Mouse (Mus musculus): ENCODE results near the gene Rpusd3. TPM values are rescaled to one million over a fixed set of nuclear protein-coding genes. Genes with fewer than 3 reads are reported as not detected.
A peak's percentile ranks its signal among the peaks of the same experiment; 100 is the strongest.

Rpusd3 gene
- polyA plus RNA-seq, 1 experiment from 2014 or later, result 1.5 TPM

- WGBS (ENCODE audit: missing documents), result 60% methylated on average over 2 of the region's 3 CpGs
- no peak overlapping the region for H3K4me3 ChIP-seq (ENCODE audit: inconsistent target)
- H3K79me2 ChIP-seq (ENCODE audit: inconsistent target), result peaks cover 70% of the 10 kb centered on the region
- H3K36me3 ChIP-seq (ENCODE audit: inconsistent target), result peaks cover 94% of the 10 kb centered on the region
- H3K27ac ChIP-seq, result no peak overlapping the region
Observed at GRCm38 (mm10) chr6:113386025-113386424, 33.1 kb downstream of the Rpusd3 start.

GRCm38 (mm10) chr6:113385160-113385714 is 33.9 kb downstream of the Rpusd3 start:
- H3K27ac ChIP-seq, result no peak overlapping the region
- no peak overlapping the region for H3K4me3 ChIP-seq (ENCODE audit: inconsistent target)
- peaks cover 78% of the 10 kb centered on the region for H3K79me2 ChIP-seq (ENCODE audit: inconsistent target)
- WGBS (ENCODE audit: missing documents), result 86% methylated on average over 11 of the region's 11 CpGs
- peaks cover 98% of the 10 kb centered on the region for H3K36me3 ChIP-seq (ENCODE audit: inconsistent target)

- WGBS (ENCODE audit: missing documents), result 98% methylated on average over 8 of the region's 8 CpGs
- peaks cover 86% of the 10 kb centered on the region for H3K79me2 ChIP-seq (ENCODE audit: inconsistent target)
- no peak overlapping the region for H3K4me3 ChIP-seq (ENCODE audit: inconsistent target)
Observed at GRCm38 (mm10) chr6:113384351-113384927, 34.7 kb downstream of the Rpusd3 start.

GRCm38 (mm10) chr6:113380480-113380879 is 38.7 kb downstream of the Rpusd3 start:
- H3K4me3 ChIP-seq (ENCODE audit: inconsistent target), result peak overlapping the region; percentile 98; the same call in 1 of the 2 replicates

More at GRCm38 (mm10) chr6:113384351-113384927, 34.7 kb downstream of the Rpusd3 start:
- H3K36me3 ChIP-seq (ENCODE audit: inconsistent target), result peaks cover 92% of the 10 kb centered on the region
- no peak overlapping the region for H3K27ac ChIP-seq

GRCm38 (mm10) chr6:113379246-113379645 is 39.9 kb downstream of the Rpusd3 start:
- peaks cover 63% of the 10 kb centered on the region for H3K79me2 ChIP-seq (ENCODE audit: inconsistent target)
- H3K4me3 ChIP-seq (ENCODE audit: inconsistent target), result peak overlapping the region; percentile 98
- 1% methylated on average over 6 of the region's 6 CpGs for WGBS (ENCODE audit: missing documents)
- H3K36me3 ChIP-seq (ENCODE audit: inconsistent target), result peaks cover 57% of the 10 kb centered on the region
- H3K27ac ChIP-seq, result peak overlapping the region; percentile 100

More at GRCm38 (mm10) chr6:113380480-113380879, 38.7 kb downstream of the Rpusd3 start:
- WGBS (ENCODE audit: missing documents), result 93% methylated on average over 11 of the region's 11 CpGs
- Histone ChIP-seq H3K36me3 (ENCODE audit: inconsistent target) (peaks cover 57% of the 10 kb centered on the region), H3K27ac (peak overlapping the region; percentile 100), H3K79me2 (ENCODE audit: inconsistent target) (peaks cover 75% of the 10 kb centered on the region)

- H3K36me3 ChIP-seq (ENCODE audit: inconsistent target), result peaks cover 57% of the 10 kb centered on the region
- H3K27ac ChIP-seq, result peak within 1 kb of the TSS; percentile 100
- H3K4me3 ChIP-seq (ENCODE audit: inconsistent target), result peak within 1 kb of the TSS; percentile 98
- H3K79me2 ChIP-seq (ENCODE audit: inconsistent target), result peaks cover 48% of the 10 kb centered on the region
- WGBS (ENCODE audit: missing documents), result 1% methylated on average over 61 of the region's 61 CpGs
Observed at GRCm38 (mm10) chr6:113377496-113378385, 41.4 kb downstream of the Rpusd3 start, which contains the start of the genes Tada3 and Arpc4. Tada3 (minus strand) TSS chr6:113377883. Arpc4 (plus strand) TSS chr6:113378115.

GRCm38 (mm10) chr6:113377172-113377495 is 42.0 kb downstream of the Rpusd3 start:
- peak overlapping the region; percentile 98 for H3K4me3 ChIP-seq (ENCODE audit: inconsistent target)
- H3K27ac ChIP-seq, result peak overlapping the region; percentile 100
- 5% methylated on average over 7 of the region's 7 CpGs for WGBS (ENCODE audit: missing documents)
- H3K79me2 ChIP-seq (ENCODE audit: inconsistent target), result peaks cover 42% of the 10 kb centered on the region
- H3K36me3 ChIP-seq (ENCODE audit: inconsistent target), result peaks cover 58% of the 10 kb centered on the region

GRCm38 (mm10) chr6:113373491-113373890 is 45.6 kb downstream of the Rpusd3 start:
- Histone ChIP-seq H3K79me2 (ENCODE audit: inconsistent target) (peaks cover 6% of the 10 kb centered on the region), H3K36me3 (ENCODE audit: inconsistent target) (peaks cover 72% of the 10 kb centered on the region), H3K27ac (no peak overlapping the region), H3K4me3 (ENCODE audit: inconsistent target) (no peak overlapping the region)
- 94% methylated on average over 4 of the region's 4 CpGs for WGBS (ENCODE audit: missing documents)

- Histone ChIP-seq H3K79me2 (ENCODE audit: inconsistent target) (no peaks in the 10 kb centered on the region), H3K27ac (no peak overlapping the region), H3K36me3 (ENCODE audit: inconsistent target) (peaks cover 83% of the 10 kb centered on the region), H3K4me3 (ENCODE audit: inconsistent target) (no peak overlapping the region)
- 96% methylated on average over 20 of the region's 20 CpGs for WGBS (ENCODE audit: missing documents)
Observed at GRCm38 (mm10) chr6:113370194-113370929, 48.8 kb downstream of the Rpusd3 start.

GRCm38 (mm10) chr6:113368577-113368976 is 50.6 kb downstream of the Rpusd3 start:
- 98% methylated on average over 4 of the region's 5 CpGs for WGBS (ENCODE audit: missing documents)
- H3K79me2 ChIP-seq (ENCODE audit: inconsistent target), result no peaks in the 10 kb centered on the region
- H3K4me3 ChIP-seq (ENCODE audit: inconsistent target), result no peak overlapping the region
- H3K36me3 ChIP-seq (ENCODE audit: inconsistent target), result peaks cover 65% of the 10 kb centered on the region
- H3K27ac ChIP-seq, result no peak overlapping the region

- H3K4me3 ChIP-seq (ENCODE audit: inconsistent target), result no peak overlapping the region
- peaks cover 61% of the 10 kb centered on the region for H3K36me3 ChIP-seq (ENCODE audit: inconsistent target)
- 91% methylated on average over 7 of the region's 7 CpGs for WGBS (ENCODE audit: missing documents)
- H3K27ac ChIP-seq, result no peak overlapping the region
- no peaks in the 10 kb centered on the region for H3K79me2 ChIP-seq (ENCODE audit: inconsistent target)
Observed at GRCm38 (mm10) chr6:113368124-113368523, 51.0 kb downstream of the Rpusd3 start.

GRCm38 (mm10) chr6:113367574-113367973 is 51.6 kb downstream of the Rpusd3 start:
- Histone ChIP-seq H3K79me2 (ENCODE audit: inconsistent target) (no peaks in the 10 kb centered on the region), H3K4me3 (ENCODE audit: inconsistent target) (no peak overlapping the region), H3K27ac (no peak overlapping the region), H3K36me3 (ENCODE audit: inconsistent target) (peaks cover 55% of the 10 kb centered on the region)
- 100% methylated on average over 1 of the region's 1 CpGs for WGBS (ENCODE audit: missing documents)

- Histone ChIP-seq H3K36me3 (ENCODE audit: inconsistent target) (peaks cover 48% of the 10 kb centered on the region), H3K79me2 (ENCODE audit: inconsistent target) (no peaks in the 10 kb centered on the region), H3K27ac (no peak overlapping the region), H3K4me3 (ENCODE audit: inconsistent target) (no peak overlapping the region)
- WGBS (ENCODE audit: missing documents), result 91% methylated on average over 3 of the region's 6 CpGs
Observed at GRCm38 (mm10) chr6:113366639-113367038, 52.5 kb downstream of the Rpusd3 start.

All from macrophage (primary cell).